Mouse (Mus musculus): ENCODE measurements around the gene Efhd1. TPM values are rescaled to one million over a fixed set of nuclear protein-coding genes. Genes with fewer than 3 reads are reported as not detected.

Gene Efhd1
- total and polyA plus RNA-seq, 3 experiments = 0.15 TPM; not detected in 2

DNA sequence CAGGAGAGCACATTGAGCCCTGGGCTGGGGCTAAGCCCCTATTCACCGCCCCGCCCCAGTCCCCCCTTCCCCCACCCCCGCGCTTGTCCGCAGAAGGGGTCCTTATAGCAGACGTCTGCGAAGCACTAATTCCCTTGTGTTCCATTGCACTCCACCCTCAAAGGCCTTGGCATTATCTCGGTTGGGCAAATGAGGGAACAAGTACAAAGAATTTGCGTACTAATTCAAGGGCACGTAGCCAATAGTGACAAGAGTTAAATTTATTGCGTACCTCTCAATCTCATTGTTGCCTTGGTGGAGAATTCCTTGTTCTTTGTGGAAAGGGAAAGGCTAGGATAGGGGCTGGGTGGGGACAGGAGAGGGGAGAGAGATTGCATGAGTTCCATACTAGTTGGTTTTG, 6.5 kb upstream of the Efhd1 start:
- TF ChIP-seq CHD2 (IDR thresholded peaks at IDR 0.05; ENCODE audit: low read length) (no peak), TCF12 (IDR thresholded peaks at IDR 0.05; ENCODE audit: low read depth, low read length) (no peak), ZC3H11A (IDR thresholded peaks at IDR 0.05; ENCODE audit: low read depth, low read length) (no peak), MAFK (IDR thresholded peaks at IDR 0.05; ENCODE audit: borderline replicate concordance, low read depth, low read length) (no peak), CHD1 (IDR thresholded peaks at IDR 0.05; ENCODE audit: low read depth, low read length) (no peak), UBTF (IDR thresholded peaks at IDR 0.05; ENCODE audit: borderline replicate concordance, insufficient read depth, low read depth, low read length) (no peak), SMC3 (IDR thresholded peaks at IDR 0.05; ENCODE audit: low read depth, low read length) (no peak), MYB (IDR thresholded peaks at IDR 0.05; ENCODE audit: low read depth, low read length) (no peak), NRF1 (IDR thresholded peaks at IDR 0.05; ENCODE audit: insufficient read depth, low read depth, low read length, poor library complexity, severe bottlenecking) (no peak), ZKSCAN1 (IDR thresholded peaks at IDR 0.05; ENCODE audit: low read depth, low read length) (no peak), MAZ (IDR thresholded peaks at IDR 0.05; ENCODE audit: low read depth, low read length) (no peak), MXI1 (IDR thresholded peaks at IDR 0.05; ENCODE audit: low read depth, low read length) (no peak), MAX (IDR thresholded peaks at IDR 0.05; ENCODE audit: low read length) (no peak), NELFE (IDR thresholded peaks at IDR 0.05; ENCODE audit: low read depth, low read length) (no peak), ZNF384 (IDR thresholded peaks at IDR 0.05; ENCODE audit: low read depth, low read length) (no peak), TBP (IDR thresholded peaks at IDR 0.05; ENCODE audit: low read depth, low read length) (no peak)
- peaks cover 4 to 7% of the 10 kb centered on the region in 2 experiments for H3K27me3 ChIP-seq (ENCODE audit: control insufficient read depth in 1 of 2, insufficient read depth in 2 of 2, low read length in 2 of 2)
- no peak for DNase-seq (ENCODE audit: low read depth, low spot score)
- H3K79me2 ChIP-seq (ENCODE audit: control insufficient read depth, insufficient read depth, low read length, poor library complexity) = no peaks in the 10 kb centered on the region
- H3K27ac ChIP-seq (ENCODE audit: control insufficient read depth, low read depth, low read length) = no peak overlapping the region
- H3K9ac ChIP-seq (ENCODE audit: control insufficient read depth, low read depth, low read length, poor library complexity, severe bottlenecking) = no peak overlapping the region
- no peaks in the 10 kb centered on the region for H3K36me3 ChIP-seq (ENCODE audit: control insufficient read depth in 1 of 2, insufficient read depth in 2 of 2, low read length in 2 of 2)
- H3K4me1 ChIP-seq (ENCODE audit: control insufficient read depth in 1 of 2, insufficient read depth in 2 of 2, low read length in 2 of 2) = no peaks in the 10 kb centered on the region
- H3K9me3 ChIP-seq (replicated peaks; ENCODE audit: insufficient read depth, low read length) = no peaks in the 10 kb centered on the region
- H3K4me3 ChIP-seq (ENCODE audit: control insufficient read depth in 1 of 2, insufficient read depth in 1 of 2, low read depth in 2 of 2, low read length in 2 of 2) = no peak overlapping the region

DNA sequence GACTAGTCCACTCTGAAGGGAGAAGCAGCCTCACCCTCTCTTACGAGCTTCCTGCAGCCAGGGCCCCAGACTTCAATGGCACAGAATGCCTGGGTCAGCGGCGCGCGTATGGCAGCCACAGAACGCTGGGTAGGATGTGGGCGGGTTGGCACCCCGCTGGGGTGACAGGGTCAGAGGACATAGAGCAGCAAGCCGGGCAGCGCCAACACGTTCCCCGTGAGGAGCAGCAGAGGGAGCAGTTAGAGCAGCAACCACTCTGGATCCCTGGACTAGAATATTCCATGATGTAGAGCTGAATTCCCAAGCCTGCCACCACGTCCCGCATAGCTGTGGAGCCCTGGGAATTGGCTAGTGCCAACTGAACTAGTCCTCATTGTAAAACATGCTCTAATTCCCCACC, 5.7 kb upstream of the Efhd1 start:
- Histone ChIP-seq H3K9ac (ENCODE audit: control insufficient read depth, low read depth, low read length, poor library complexity, severe bottlenecking) (no peak overlapping the region), H3K4me1 (ENCODE audit: control insufficient read depth in 1 of 2, insufficient read depth in 2 of 2, low read length in 2 of 2) (no peaks in the 10 kb centered on the region), H3K36me3 (ENCODE audit: control insufficient read depth in 1 of 2, insufficient read depth in 2 of 2, low read length in 2 of 2) (no peaks in the 10 kb centered on the region), H3K27me3 (ENCODE audit: control insufficient read depth in 1 of 2, insufficient read depth in 2 of 2, low read length in 2 of 2) (peaks cover 4 to 7% of the 10 kb centered on the region in 2 experiments), H3K4me3 (ENCODE audit: control insufficient read depth in 1 of 2, insufficient read depth in 1 of 2, low read depth in 2 of 2, low read length in 2 of 2) (no peak overlapping the region), H3K27ac (ENCODE audit: control insufficient read depth, low read depth, low read length) (no peak overlapping the region), H3K79me2 (ENCODE audit: control insufficient read depth, insufficient read depth, low read length, poor library complexity) (no peaks in the 10 kb centered on the region), H3K9me3 (replicated peaks; ENCODE audit: insufficient read depth, low read length) (no peaks in the 10 kb centered on the region)
- TF ChIP-seq ETS1 (IDR thresholded peaks at IDR 0.05; ENCODE audit: low read depth, low read length) (no peak), NRF1 (IDR thresholded peaks at IDR 0.05; ENCODE audit: insufficient read depth, low read depth, low read length, poor library complexity, severe bottlenecking) (no peak), CTCF (IDR thresholded peaks at IDR 0.05 in 2 of 3, conservative IDR thresholded peaks at IDR 0.05 in 1 of 3; ENCODE audit: control insufficient read depth in 1 of 3, insufficient read depth in 1 of 3, low read depth in 2 of 3, low read length in 3 of 3, poor library complexity in 1 of 3, severe bottlenecking in 1 of 3) (no peak), MAX (IDR thresholded peaks at IDR 0.05; ENCODE audit: low read length) (no peak), BHLHE40 (IDR thresholded peaks at IDR 0.05; ENCODE audit: borderline replicate concordance, low read depth, low read length) (no peak), MAFK (IDR thresholded peaks at IDR 0.05; ENCODE audit: borderline replicate concordance, low read depth, low read length) (no peak), USF2 (IDR thresholded peaks at IDR 0.05; ENCODE audit: borderline replicate concordance in 1 of 2, insufficient read depth in 1 of 2, low read depth in 1 of 2, low read length in 2 of 2) (no peak), MYC (IDR thresholded peaks at IDR 0.05; ENCODE audit: low read depth, low read length) (no peak), CHD2 (IDR thresholded peaks at IDR 0.05; ENCODE audit: low read length) (no peak), NELFE (IDR thresholded peaks at IDR 0.05; ENCODE audit: low read depth, low read length) (no peak)
- no peak for DNase-seq (ENCODE audit: low read depth, low spot score)
